Mouse (Mus musculus) common myeloid progenitor, adult 5-6 weeks (primary cell): ENCODE measurements at regions not wholly inside any gene's neighbourhood (a gene's known extent, or its start where the extent isn't known, plus 50 kb on each side); places are given as distances from the start of the nearest gene placed in this dataset.

Experiments used
- ATAC-seq: replicated peaks from 2 replicates; pipeline ENCODE4 v1.8.0; 2016; ENCODE audit warnings: low read depth, mild to moderate bottlenecking, moderate TSS enrichment, inconsistent platforms; ENCODE audit not compliant: poor library complexity, severe bottlenecking

DNA sequence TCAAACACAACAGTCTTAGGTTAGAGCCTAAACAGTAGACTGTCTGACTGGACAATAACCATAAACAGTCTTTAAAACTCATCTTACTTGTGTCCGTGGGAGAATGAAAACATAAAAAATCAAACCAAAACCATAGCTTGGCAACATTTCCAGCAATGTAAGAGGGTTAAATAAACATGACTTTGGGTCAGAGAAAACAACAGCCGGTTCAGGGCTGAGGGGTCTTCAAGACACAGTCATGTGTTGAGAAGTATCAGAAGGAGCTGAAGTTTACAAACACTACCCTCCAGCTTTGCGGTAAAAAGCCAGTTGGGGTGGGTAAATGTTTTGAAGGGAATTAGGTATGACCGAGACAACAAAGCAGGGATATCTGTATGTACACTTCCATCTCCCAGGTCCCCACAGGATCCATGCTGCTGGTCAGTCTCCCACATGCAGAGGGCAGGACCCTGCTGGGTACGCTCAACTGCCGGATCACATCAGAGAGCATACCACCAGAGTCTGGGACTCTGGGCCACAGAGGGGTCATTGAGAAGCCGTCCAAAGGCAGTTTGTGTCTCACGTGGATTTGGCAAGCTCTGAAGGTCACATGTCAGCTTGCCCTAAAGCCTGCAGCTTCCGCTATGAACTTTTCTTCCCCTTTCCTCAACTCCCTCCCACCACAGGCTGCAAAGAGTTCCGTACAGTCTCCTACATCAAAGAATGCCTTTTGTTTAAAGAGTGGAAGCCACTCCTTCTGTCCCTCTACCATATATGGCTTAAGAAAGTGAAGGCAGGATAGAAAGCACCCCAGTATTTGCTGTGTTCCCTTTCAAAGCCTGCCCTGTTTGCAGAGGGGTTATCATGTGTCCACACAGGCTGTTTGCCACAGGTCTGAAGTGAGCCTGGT, 103.9 kb upstream of the Thbs1 start:
- peak; percentile 92 for ATAC-seq

DNA sequence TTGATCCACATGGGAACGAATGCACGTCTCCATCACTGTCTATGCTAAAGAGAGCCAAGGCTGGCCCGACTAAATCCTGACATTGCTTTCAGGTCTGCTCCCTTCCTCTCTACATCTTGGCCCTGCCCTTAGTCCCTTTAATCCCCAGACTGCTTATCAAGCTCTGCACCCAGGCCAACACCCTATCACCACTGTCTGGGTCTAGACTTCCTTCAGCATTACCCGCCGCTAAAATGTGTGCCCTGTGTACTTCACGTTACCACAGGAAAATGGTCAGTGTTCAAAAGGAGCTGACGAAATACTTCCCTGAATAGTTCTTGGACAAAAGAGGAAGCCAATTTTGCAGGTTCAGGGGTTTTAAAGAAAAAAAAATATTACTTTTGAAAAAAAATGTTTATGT, 100.0 kb upstream of the Thbs1 start:
- peak; percentile 71 for ATAC-seq

DNA sequence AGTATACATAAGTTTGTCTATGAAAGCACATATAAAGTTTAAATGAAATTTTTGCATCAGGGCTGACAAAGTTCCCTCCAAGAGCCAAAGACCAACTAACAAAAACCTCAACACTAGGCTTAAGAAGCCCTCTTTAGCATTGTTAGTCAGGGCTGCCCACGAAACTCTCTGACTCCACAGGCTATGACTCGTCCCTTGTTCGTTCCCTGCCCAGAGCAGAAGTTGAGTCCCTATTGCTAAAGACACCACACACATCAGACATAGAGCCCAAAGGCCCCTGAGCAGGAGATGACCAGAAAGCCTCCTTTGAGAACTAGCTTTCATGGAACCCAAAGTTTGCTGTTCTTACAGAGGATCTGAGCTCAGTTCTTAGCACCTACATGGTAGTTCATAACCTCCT, 99.5 kb upstream of the Thbs1 start:
- 0 out of 2 replicates have a peak, but pooled peaks have one; percentile 16 for ATAC-seq

DNA sequence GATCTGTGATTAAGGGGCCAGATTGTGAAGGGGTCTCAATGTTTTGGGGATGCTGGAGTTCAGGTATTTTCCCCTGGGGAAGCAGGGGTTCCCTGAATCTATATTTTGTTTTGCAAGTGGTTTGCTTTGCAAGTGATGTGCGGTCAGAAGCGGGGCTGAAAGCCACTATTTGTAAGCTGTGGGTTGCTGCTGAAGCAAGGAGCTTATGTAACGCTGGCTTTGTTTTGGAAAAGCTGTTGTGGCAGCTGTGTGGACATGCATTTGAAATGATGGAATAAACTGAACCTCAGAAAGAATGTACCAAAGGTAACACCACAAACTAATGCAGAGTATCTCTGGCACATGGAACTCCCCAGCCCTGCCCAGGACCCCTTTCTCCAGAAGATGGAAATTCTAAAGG, 98.5 kb upstream of the Thbs1 start:
- 0 out of 2 replicates have a peak, but pooled peaks have one; percentile 33 for ATAC-seq

DNA sequence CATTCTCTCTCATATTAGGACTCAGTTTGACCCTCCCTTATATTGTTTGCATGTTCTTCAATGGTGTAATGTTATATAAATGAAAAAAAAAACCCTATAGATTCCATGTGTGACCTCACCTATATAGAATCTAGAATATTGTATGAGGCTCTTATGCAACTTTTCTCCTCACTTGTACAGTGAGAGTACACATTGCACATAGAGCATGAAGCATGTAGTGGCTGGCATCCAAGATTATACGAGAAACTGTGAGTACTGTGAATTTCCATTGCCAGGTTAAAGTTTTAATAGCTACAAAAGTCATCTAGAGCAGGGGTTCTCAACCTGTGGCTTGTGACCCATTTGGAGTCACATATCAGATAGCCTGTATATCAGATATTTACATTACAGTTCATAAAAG, 96.5 kb upstream of the Thbs1 start:
- no peak for ATAC-seq

DNA sequence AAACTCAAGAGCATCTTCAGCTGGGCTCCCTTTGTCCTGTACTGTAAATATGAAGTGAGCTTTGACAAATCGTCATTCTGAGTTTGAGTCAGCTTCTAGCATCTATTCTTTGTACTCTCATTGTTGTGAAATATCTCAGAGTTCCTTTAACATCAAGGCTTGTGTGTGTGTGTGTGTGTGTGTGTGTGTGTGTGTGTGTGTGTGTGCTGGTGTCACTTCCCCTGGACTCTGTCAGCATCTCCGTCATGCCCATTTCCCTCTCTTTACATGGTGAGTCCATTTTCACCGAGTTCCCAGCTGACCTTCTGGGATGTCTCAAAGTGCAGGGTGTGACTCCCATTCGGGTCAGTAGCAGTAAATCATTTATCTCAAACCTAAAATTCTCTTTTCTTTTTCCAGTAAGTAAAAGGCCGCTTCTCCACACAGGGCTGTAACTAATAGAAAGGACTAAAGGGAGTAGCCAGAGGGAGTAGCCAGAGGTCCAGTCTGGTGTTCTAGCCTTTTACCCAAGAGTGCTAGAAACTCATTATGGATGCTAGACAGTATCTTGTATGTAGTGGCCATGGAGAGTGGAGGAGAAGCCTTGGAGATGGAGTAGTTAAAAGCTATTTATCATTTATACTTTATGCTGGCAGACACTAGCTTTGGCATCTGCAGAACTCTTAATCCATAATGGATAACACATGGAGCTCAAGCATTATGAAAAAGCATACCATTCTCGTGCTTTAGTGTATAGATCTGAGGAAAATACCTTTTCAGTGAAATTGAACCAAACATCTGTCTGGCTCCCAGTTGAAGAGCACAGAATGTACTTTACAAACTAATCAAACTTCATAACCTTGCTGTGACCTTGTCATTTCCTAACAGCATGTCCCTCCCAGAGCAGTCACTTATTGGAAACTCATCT, 85.6 kb upstream of the Thbs1 start:
- no peak for ATAC-seq

DNA sequence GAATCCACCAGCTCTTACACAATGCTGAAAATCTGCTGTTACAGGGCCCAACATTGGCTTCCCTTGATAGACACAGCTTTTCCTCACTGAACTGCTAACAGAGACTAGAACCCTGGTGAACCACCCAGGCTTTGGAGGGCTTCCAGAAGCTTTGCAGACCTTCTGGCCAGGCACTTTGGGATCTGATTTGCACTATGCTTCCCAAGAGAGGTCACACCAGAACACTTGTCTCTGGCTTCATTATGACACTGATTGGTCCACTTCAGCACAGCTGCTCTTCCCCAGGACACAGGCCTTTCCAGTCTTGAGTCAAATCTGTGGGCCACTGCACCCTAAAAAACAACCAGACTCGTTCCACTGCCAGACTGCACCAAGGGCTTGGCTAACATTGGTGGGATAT, 82.8 kb upstream of the Thbs1 start:
- ATAC-seq, result no peak

DNA sequence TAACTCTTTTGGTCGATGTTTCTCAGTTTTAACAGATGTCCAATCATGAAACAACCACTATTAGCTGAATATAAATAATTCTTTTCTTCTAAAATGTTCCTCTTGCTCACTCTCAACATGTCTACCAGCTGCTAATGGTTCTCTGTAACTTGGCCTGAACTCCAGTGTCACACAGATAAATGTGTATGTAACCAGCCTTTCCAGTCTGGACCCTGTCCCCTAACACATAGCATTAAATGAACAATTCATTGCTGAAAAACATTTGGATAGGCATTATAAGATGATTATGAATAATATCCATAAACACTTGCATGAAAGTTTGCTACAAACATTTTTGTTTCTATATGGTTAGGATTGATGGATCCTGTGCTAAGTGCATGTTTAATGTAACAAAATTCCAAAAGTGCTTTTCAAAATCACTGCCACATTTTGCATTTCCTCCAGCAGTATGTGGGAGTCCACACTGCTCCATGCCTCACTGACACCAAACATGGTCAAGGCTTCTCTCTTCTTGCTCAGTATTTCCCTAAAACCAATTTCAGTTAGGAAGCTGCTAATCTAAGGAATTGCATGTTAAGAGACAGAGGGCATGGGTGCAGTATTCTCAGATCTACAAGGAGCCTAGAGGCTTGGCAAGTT, 82.1 kb upstream of the Thbs1 start:
- ATAC-seq, result no peak

DNA sequence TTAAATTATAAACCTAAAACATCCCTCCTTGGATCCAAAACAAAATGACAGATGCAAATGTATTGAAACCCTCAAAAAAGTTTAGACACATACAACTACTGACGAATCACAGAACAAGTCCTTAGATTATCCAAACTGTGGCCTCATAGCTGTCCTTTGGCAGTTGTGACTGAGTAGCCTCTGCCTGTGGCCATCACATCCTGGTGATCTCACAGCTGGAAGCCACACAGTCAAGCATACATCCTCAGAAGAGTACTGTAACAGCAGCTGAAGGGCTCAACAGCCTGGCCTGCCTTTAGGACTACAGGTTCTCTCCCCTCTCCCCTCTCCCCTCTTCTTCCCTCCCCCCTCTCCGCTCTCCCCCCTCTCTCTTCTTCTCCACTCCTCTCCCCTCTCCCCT, 80.0 kb upstream of the Thbs1 start:
- ATAC-seq, result no peak

DNA sequence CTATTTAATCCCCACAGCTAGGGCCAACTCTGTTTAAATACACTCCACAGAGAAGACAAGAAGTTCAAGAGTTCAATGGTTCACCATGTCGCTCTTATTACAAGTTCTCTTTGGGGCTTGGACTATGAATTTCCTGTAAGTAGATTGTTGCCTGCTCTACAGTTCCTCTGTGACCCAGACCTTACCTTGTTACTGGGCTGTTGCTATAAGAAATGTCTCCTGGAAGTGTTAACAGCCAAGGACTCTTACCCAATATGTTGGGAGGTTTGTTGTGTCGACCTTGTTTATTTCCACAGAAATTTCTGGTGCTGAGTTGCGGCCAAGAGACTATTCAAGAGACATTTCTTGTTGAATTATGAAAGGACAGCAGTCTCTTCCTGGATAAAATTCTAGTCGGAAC, 78.3 kb upstream of the Thbs1 start:
- no peak for ATAC-seq

DNA sequence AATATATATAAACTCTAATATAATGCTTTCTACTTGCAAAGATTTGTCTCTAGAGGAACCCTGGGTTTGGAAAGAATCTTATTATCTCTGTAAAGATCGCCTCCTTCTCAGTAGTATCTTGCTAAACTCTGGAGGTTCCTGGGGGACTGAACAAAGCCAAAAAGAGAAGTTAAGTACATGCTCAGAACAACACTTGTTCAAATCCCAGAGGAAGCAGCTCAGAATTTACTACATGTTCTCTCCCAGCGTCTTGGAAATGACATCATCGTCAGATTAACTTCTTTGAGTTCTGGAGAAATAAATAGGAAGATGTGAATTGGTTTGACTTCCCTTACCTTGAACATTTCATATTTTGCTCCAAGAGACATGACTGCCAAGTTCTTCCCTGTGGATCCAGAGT, 77.7 kb upstream of the Thbs1 start:
- ATAC-seq, result no peak

DNA sequence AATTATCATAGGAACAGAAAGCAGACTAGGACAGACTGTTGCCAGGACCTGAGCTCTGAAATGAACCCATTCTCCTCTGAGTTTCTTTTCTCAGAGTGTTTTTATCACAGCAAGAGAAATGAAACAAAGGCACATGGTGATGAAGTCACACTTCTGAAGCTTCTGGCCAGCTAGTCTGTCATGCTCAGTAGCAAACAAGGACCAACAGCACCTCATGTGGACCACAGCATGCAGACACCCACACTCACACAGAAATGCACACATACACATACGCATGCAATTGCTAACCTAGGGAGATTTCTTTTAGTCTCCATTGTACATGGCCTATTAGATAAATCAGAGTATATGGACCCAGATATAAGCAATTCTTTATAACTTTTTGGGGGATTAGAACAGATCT, 76.3 kb upstream of the Thbs1 start:
- ATAC-seq, result no peak

DNA sequence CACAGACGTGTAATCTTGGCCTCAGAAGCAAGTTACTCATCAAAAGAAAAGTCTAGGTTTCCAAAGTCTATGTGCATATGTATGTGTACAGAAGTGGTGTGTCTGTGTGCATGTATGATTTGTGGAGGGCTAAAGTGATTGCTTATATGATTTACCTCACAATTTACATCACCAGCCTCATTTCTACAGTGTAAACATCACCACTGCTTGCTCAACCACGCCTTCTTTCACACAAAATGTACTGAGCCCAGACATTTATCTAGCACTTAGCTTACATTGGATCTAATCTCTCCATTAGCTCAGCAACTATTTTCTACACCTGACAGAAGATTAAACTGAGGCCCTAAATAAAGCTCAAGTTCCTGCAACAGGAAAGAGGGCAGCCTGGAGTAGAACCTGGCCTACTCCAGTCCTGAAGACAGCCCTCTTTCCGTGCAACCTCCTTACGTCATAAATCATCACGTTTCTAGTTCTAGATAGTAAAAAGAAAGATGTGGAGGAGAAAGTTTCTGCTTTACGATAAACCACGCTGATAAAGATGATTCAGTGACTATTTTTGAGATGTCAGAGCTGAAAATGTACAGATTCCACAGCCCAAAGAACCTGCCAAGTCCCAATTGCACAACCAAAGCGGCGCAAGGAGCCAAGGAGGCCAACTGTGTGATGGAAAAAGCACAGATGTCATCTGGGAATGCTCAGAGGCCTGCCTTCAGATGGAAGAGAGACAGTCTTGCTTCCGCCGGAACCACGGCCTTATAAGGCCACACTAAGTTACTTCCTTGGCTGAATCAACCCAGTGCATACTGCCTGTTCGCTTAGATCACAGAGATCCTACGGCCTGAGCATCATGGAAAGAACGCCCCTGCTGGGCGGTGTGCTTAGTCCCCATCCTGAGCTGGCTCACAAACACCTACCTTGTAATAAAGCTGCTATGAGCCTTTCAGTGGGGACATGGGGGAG, 72.5 kb upstream of the Thbs1 start:
- ATAC-seq, result no peak

DNA sequence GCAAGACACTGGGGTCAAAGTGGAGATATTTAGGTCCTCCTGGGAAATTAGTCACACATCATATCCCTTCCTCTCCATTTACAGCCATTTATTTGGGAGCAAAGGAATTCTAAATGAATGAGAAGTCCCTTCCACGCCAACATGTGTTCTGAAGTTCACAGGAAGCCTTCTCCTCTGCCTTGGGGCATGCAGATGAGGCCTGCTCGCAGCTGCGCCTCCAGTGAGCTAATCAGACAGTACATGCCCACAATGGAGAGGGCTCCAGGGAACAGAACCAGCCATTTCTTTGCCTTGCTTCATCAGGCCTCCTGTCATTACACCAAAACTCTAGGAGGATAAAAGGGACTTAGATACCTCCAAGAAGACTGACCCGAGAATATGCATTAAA, 71.9 kb upstream of the Thbs1 start:
- ATAC-seq, result no peak

DNA sequence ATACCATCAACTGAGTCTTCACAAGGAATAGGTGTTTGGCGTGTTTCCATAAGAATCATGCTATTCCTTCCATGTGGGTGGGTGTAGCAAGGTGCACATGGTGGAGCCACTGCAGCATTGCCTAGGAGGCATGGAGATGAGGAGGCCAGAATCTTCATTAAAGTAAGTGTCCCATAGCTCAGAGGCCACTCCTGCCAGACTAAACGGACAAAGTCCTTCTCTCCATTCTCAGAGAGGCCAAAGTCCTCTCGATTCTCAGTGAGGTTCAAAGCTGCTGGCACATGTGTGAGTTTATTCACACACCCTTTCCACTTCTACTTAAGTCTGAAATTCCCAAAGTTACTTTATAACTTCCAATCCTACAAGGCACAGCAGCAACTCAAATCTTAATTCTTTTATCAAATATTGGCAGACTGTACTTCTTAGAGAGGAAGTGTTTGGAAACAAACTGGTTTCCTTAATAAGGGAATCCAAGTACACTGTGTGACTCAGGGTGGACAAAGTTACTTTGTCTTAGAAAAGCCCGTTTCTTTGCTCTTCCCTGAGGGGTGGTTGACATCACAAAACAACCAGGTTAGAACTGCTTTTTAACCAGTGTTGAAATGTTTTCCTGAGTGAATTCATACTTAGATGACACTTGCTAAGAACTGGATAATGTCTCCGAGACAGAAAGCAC, 69.2 kb upstream of the Thbs1 start:
- ATAC-seq, result no peak

DNA sequence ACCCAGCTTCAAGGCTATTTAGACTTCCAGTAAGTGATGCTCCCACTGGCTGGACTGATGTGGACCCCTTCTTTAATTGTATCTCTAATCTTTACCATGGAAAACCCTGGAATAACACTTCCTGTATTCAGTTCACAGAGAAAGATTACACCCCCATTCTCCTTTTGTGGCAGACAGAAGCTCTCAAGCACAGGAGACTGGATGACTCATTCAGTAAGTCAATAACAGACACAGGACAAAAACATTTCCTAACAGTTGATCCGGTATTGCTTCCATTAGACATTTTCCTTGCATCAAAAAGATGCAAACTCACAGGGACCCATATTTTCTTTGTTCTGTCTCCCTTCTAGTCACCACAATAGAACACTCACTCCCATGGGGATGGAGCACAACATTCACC, 67.0 kb upstream of the Thbs1 start:
- ATAC-seq, result no peak

DNA sequence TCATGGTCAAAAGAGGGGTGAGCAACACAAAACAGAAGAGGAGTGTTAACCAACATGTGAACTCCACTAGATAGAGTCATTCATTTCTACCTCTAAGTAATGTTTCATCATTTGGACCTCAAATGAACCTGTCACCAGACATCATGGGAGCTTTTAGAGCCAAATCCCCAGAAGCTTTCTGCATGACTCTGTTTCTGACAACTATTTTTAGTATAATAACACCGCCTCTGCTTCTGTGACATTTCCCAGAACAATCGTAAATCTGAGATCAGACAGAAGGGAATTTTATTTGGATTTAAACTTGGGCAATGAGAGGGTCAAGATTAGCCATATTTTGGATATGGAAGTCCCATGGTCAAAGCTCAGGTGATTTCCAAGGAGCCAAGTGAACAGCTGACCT, 61.4 kb upstream of the Thbs1 start:
- ATAC-seq, result no peak

DNA sequence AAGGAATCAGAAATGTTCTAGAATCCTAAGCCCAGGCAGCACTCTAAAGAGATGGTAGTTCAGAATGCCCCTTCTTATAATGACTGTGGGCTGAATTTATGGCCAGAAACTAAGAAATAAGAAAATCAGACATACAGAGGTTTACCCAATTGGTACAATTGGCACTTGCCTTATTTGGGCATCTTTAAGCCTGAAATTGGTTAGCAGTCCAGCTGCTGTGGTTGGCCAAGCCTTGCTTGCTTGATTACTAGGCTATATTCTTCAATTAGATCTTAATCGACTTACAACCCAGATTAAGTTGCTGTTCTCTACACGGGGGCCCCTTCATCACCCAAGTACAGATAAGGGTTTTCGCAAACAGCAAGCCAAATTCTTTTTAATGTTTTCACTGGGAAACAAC, 60.1 kb upstream of the Thbs1 start:
- no peak for ATAC-seq

DNA sequence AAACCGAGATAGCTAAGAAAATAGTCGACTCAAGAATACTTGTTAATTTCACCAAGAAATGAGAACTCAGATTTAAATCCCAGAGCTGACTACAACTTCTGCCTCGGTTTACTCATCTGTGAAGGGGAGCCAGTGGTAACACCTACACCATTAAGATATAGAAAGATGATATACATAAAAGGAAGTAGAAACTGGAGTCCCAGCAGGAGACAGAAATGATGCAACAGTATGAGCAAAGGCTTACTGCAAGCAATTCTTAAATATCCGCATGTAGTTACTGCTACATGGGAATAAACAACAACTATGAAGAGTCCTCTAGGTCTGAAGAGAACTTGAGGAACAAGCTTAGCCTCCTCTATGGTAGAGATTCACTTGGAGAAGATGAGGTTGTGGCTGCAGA, 58.2 kb upstream of the Thbs1 start:
- ATAC-seq, result no peak
